Mouse (Mus musculus): ENCODE data around the gene Epn1.
A peak's percentile ranks its signal among the peaks of the same experiment; 100 is the strongest.

Gene Epn1

DNA sequence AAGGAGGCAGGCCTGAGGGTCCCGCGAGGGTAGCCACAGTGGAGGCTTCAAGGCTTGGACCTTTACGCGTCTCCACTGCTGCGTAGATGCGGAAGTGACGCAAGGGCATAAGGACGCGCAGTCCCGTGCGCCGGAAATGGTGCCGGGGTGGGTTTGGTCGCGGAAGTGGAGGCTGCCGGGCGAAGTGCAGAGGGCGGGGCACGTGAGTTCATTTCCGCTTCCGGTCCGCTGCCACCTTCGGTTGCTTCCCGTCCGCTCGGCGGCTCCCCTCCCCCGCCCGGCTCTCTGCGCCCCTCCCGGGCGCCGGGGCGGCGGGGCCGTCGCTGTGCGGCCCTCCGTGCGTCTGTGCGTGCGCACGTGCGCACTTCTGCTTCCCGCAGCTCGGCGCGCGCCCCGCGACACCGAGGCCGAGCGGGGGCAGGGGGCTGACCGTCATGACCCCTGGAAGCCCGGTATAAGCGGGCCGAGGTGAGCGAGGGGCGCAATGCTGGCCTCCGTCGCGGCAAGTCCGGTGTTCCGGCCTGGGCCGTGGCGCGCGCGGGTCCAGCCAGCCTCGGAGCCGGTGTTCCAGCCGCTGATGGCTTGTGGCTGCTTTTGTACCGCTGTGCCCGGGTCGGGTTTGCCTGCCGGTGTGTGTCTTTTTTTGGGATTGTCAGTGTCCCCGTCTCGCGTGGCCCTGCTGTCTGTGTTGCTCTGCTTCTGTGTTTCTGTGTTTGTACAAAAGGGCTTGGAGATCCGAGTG is at the start of gene Epn1:
Gene Epn1, plus strand, starts transcription at position 226 of the 742 bp plus-strand sequence.
- DNase-seq (ENCODE audit: low spot score in 2 of 2): peak; percentile 95 to 96

GRCm38 (mm10) chr7:5030554-5031275 is 49.3 kb upstream of the Epn1 start:
- DNase-seq (ENCODE audit: low spot score in 2 of 2): no peak

- DNase-seq (ENCODE audit: low spot score in 2 of 2): no peak
Measured at GRCm38 (mm10) chr7:5031496-5031895, 48.5 kb upstream of the Epn1 start.

DNA sequence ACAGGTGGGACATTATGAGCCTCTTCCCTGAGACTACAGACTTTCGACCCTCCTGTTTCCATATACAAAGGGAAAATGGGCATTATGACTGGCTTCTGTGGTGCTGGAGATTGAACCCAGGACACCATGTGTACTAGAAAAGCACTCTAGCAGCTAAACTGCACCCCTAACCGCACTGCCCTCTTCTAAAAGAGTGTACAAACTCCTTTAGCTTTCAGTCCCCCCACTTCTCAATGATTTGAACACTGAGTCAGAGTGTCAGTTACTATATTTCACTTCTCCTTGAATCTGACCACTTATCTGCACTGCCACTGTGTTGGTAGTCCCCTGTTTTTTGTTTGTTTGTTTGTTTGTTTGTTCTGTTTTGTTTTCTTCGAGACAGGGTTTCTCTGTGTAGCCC is 46.2 kb upstream of the Epn1 start, which contains the start of gene 4632433K11Rik:
Gene 4632433K11Rik, plus strand, starts transcription at position 301 of the 400 bp plus-strand sequence.
- DNase-seq (ENCODE audit: low spot score in 2 of 2): no peak

GRCm38 (mm10) chr7:5035628-5036027 is 44.4 kb upstream of the Epn1 start:
- no peak for DNase-seq (ENCODE audit: low spot score in 2 of 2)

- no peak for DNase-seq (ENCODE audit: low spot score in 2 of 2)
Measured at GRCm38 (mm10) chr7:5036136-5036535, 43.9 kb upstream of the Epn1 start.

DNA sequence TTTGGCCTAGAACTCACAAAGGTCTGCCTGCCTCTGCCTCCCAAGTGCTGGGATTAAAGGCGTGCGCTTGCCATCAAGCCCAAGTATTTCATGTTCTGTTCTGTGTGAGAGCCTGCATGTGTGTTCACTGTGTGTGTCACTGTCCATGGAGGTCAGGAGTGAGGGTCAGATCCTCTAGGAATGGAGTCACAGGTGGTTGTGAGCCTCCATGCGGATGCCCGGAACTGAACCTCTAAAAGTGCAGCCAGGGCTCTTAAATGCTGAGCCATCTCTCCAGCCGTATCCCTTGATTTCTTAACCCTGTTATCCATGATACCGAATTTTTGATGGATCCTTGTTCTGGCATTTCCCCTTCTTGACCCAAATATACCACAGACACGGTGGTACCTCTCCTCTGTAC is 43.0 kb upstream of the Epn1 start:
- no peak for DNase-seq (ENCODE audit: low spot score in 2 of 2)

DNA sequence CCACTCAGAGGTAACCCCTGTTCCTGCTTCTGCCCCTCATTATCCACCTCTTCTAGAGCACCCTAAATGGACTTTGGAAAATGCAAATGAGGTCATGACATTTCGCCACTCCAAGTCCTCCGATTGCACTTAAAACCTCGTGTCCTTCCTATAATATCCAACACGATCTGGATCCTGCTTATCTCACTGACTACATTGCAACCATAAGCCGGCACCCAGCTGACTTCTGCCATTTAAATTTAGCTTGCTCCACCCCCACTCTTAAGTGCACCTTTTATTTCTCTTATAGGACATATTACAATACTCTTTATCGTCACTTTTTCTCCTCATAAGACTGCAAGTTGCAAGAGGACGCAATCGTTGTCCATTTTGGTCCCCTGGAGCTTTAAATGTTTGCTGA is 42.6 kb upstream of the Epn1 start:
- no peak for DNase-seq (ENCODE audit: low spot score in 2 of 2)

GRCm38 (mm10) chr7:5038109-5038732 is 41.8 kb upstream of the Epn1 start, which contains the start of gene Zfp784:
Gene Zfp784 (minus strand): TSS chr7:5038446.
- DNase-seq (ENCODE audit: low spot score in 2 of 2): peak; percentile 83 to 86

- no peak for DNase-seq (ENCODE audit: low spot score in 2 of 2)
Measured at GRCm38 (mm10) chr7:5038940-5039339, 41.1 kb upstream of the Epn1 start.

DNA sequence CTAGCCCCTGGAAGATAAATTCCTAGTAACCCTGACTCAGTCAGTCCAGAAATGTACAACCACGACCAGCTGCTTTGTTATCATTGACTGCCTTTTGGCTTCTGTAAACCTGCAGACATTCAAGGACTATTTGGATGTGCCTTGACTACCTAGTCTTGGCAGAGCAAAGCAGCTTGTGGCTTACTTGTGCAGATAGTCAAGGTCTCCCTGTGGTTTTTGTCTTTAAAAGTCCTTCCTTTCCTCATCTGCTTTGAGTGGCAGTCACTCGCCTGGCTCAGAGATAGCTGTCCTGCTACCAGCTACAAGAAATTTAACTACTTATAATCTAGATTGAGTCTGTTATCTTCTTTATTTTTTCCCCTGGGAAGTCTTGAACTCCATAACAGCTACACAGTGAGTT is 35.1 kb upstream of the Epn1 start:
- no peak for DNase-seq (ENCODE audit: low spot score in 2 of 2)

GRCm38 (mm10) chr7:5046112-5046511 is 33.9 kb upstream of the Epn1 start:
- DNase-seq (ENCODE audit: low spot score in 2 of 2): no peak

- no peak for DNase-seq (ENCODE audit: low spot score in 2 of 2)
Measured at GRCm38 (mm10) chr7:5047313-5047712, 32.7 kb upstream of the Epn1 start.

- peak in 1 of 2 experiments; percentile 63 for DNase-seq (ENCODE audit: low spot score in 2 of 2)
Measured at GRCm38 (mm10) chr7:5051193-5052192, 28.5 kb upstream of the Epn1 start, which contains the start of gene Zfp580. Gene Zfp580 (plus strand): TSS chr7:5051538.

DNA sequence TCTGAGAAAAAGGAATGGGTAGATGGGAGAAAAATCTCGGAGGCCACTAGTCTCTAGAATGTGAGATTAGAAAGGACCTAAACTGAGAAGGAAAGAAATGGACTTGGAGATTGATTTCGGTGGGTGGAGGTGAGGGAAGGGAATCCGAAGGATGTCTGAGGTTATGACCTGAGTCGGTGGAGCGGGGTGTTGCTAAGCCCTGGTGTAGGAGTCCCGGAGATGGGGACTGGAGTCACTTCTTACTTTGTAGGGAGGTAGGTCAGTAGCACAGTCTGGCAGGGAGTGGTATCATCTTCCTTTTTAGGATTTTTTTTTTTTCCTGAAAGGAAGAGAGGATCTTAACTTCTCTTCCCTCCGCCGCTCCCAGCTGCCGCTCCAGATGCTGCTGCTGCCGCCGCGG is 27.6 kb upstream of the Epn1 start:
- DNase-seq (ENCODE audit: low spot score in 2 of 2): no peak

DNA sequence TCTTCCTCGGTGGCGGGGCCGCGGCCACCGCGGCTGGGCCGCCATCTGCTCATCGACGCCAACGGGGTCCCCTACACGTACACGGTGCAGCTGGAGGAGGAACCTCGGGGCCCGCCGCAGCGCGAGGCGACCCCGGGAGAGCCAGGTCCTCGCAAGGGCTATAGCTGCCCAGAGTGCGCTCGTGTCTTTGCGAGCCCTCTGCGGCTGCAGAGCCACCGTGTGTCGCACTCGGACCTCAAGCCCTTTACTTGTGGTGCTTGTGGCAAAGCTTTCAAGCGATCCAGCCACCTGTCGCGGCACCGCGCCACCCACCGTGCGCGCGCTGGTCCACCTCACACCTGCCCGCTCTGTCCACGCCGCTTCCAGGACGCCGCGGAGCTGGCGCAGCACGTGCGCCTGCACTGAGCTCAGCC is 27.1 kb upstream of the Epn1 start:
- no peak for DNase-seq (ENCODE audit: low spot score in 2 of 2)

DNA sequence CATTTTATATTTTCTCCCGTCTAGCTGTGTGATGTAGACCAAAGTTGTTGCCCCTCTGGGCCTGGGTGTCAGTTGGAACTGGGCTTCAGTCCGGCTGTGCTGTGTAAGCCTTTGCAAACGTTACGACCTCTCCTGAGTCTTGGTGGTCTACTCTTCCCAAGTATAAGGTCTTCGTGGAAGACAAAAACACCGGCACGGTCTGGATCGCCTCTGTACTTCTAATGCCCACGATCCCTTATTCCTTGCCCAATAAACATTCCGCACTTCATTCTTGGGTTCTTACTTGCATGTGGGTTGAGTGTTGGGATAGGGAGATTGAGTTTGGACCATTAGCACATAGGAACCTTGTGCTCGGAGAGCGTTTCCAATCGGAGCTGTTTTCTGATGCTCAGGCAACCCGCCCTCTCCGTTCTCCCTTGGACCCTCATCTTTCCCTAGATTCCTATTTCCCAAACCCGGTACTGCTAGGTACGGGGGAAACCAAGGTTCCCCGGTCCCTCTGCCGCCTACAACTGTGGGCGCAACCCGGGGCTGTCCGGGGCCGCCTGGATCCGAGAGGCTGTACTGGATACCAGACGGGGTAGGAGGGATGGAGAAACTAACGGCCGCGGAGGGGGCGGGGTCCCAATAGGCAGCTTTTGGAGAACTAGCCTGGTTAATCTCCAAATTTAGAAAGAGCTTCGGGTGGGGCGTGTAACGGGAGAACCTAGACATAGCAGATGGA is 26.4 kb upstream of the Epn1 start:
- no peak for DNase-seq (ENCODE audit: low spot score in 2 of 2)

GRCm38 (mm10) chr7:5056651-5057263 is 23.3 kb upstream of the Epn1 start:
- peak; percentile 44 to 53 for DNase-seq (ENCODE audit: low spot score in 2 of 2)

- no peak for DNase-seq (ENCODE audit: low spot score in 2 of 2)
Measured at GRCm38 (mm10) chr7:5057381-5057780, 22.7 kb upstream of the Epn1 start.

DNA sequence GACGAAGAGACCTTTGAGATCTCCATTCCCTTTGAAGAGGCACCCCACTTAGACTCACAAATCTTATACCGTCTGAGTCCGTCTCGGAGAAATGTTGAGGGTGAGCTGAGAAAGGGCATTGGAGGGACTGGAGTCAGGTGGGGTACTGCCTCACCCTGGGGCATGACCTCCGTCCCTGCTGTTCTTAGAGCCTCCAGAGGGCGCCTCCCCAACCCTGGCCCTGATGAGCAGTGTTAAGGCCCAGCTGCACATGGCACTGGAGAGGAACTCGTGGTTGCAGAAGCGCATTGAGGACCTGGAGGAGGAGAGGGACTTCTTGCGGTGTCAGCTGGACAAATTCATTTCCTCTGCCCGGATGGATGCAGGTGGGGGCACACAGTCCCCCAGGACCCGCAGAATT is 22.2 kb upstream of the Epn1 start:
- no peak for DNase-seq (ENCODE audit: low spot score in 2 of 2)

Data from right cerebral cortex, postnatal 36 days (tissue).